Mouse (Mus musculus): Measurements from ENCODE around the gene Tet3. TPM values are rescaled to one million over a fixed set of nuclear protein-coding genes. Genes with fewer than 3 reads are reported as not detected.

The Tet3 gene
- polyA plus RNA-seq, 1 experiment: 21.1 TPM

- WGBS: 78% methylated on average over 3 of the region's 3 CpGs
- Histone ChIP-seq H3K27me3 (ENCODE audit: control insufficient read depth, insufficient read depth, low read length) (no peaks in the 10 kb centered on the region), H3K4me1 (ENCODE audit: control insufficient read depth, insufficient read depth, insufficient read length) (peaks cover 38% of the 10 kb centered on the region), H3K27ac (ENCODE audit: insufficient read depth, low read length) (no peak overlapping the region), H3K4me3 (ENCODE audit: extremely low read depth, insufficient read depth, insufficient read length) (peak overlapping the region; percentile 66; the same call in 1 of the 2 replicates), H3K36me3 (ENCODE audit: control insufficient read depth, insufficient read depth, low read length) (peaks cover under 1% of the 10 kb centered on the region; the same call in 1 of the 2 replicates)
- no peak for DNase-seq (ENCODE audit: low read depth in 1 of 2, low spot score in 2 of 2)
- no peak for TF ChIP-seq CTCF (IDR thresholded peaks at IDR 0.05; ENCODE audit: extremely low read depth, insufficient read depth, insufficient read length, insufficient replicate concordance)
- no peak for TF ChIP-seq POLR2A (IDR thresholded peaks at IDR 0.05; ENCODE audit: low read depth, low read length)
These were observed 18.7 kb downstream of the Tet3 start for GRCm38 (mm10) chr6:83440197-83440509.

DNA sequence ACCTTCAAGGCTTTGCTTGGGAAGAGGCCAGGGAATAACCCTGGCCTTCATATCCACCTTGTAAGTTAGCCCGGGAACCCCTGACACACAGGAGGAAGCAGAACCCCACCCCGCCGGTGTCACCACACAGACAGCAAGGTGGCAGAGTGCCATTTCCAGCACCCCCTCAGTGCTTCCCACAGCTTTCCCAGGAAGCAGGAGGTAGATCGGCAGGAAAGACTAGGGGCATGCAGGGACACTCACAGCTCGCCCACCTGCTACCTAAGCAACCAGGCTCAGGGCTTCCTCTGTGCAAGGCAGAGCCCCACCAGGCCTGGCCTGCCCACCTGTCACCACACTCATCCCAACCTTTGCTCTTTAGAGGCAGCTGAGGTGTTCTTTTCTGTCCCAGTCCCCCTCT lies 19.1 kb downstream of the Tet3 start:
- Histone ChIP-seq H3K4me1 (ENCODE audit: control insufficient read depth, insufficient read depth, insufficient read length) (peaks cover 35% of the 10 kb centered on the region), H3K36me3 (ENCODE audit: control insufficient read depth, insufficient read depth, low read length) (peaks cover 3% of the 10 kb centered on the region; the same call in 1 of the 2 replicates), H3K27ac (ENCODE audit: insufficient read depth, low read length) (no peak overlapping the region), H3K4me3 (ENCODE audit: extremely low read depth, insufficient read depth, insufficient read length) (peak overlapping the region; percentile 24; the same call in 1 of the 2 replicates), H3K27me3 (ENCODE audit: control insufficient read depth, insufficient read depth, low read length) (no peaks in the 10 kb centered on the region)
- DNase-seq (ENCODE audit: low read depth in 1 of 2, low spot score in 2 of 2): no peak
- 76% methylated on average over 5 of the region's 5 CpGs for WGBS
- TF ChIP-seq POLR2A (IDR thresholded peaks at IDR 0.05; ENCODE audit: low read depth, low read length): no peak
- no peak for TF ChIP-seq CTCF (IDR thresholded peaks at IDR 0.05; ENCODE audit: extremely low read depth, insufficient read depth, insufficient read length, insufficient replicate concordance)

- DNase-seq (ENCODE audit: low read depth in 1 of 2, low spot score in 2 of 2): no peak
- Histone ChIP-seq H3K27me3 (ENCODE audit: control insufficient read depth, insufficient read depth, low read length) (no peaks in the 10 kb centered on the region), H3K27ac (ENCODE audit: insufficient read depth, low read length) (no peak overlapping the region), H3K36me3 (ENCODE audit: control insufficient read depth, insufficient read depth, low read length) (peaks cover 3% of the 10 kb centered on the region; the same call in 1 of the 2 replicates), H3K4me3 (ENCODE audit: extremely low read depth, insufficient read depth, insufficient read length) (no peak overlapping the region), H3K4me1 (ENCODE audit: control insufficient read depth, insufficient read depth, insufficient read length) (peaks cover 33% of the 10 kb centered on the region)
- no peak for TF ChIP-seq CTCF (IDR thresholded peaks at IDR 0.05; ENCODE audit: extremely low read depth, insufficient read depth, insufficient read length, insufficient replicate concordance)
- no peak for TF ChIP-seq POLR2A (IDR thresholded peaks at IDR 0.05; ENCODE audit: low read depth, low read length)
- 95% methylated on average over 13 of the region's 13 CpGs for WGBS
These were observed 19.6 kb downstream of the Tet3 start for GRCm38 (mm10) chr6:83439119-83439767.

DNA sequence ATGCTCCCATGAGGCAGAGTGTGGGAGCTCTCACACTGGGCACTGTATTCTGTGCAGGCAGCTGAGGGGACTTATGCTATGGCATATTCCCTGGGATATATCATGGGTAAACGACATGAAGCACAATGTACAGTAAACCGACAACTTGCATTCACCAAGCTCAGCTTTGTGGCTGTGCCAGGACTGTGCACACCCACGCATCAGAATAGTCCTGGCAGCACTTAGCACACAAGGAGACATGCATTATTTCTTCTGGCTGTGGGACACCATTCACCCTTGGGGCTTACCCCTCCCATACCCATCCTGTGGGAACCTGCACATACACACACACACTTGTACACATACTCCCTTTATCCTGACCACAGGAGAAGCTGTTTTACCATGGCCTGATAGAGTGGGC lies 20.3 kb downstream of the Tet3 start:
- H3K36me3 ChIP-seq (ENCODE audit: control insufficient read depth, insufficient read depth, low read length): peaks cover 3% of the 10 kb centered on the region; the same call in 1 of the 2 replicates

DNA sequence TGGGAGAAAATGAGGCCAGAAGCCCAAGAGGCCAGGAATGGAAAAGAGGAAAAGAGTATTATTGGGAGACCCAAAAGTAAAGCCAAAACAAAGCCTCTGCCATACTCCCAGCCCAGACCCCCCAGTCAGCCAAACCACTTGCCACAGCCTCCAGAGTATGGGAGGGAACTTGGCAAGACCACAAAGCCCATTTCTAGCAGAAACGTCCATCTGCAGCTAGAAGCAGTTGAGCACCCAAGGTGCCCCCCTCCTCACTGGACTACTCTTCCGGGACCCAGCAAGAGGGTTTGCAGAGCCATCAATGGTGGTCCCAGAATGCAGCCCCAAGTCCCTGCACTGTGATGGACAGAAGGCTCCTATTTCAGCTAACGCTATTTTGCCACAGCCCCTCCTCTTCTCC lies 21.1 kb downstream of the Tet3 start:
- H3K4me1 ChIP-seq (ENCODE audit: control insufficient read depth, insufficient read depth, insufficient read length): peaks cover 30% of the 10 kb centered on the region
- no peaks in the 10 kb centered on the region for H3K27me3 ChIP-seq (ENCODE audit: control insufficient read depth, insufficient read depth, low read length)
- no peak overlapping the region for H3K4me3 ChIP-seq (ENCODE audit: extremely low read depth, insufficient read depth, insufficient read length)
- WGBS: 66% methylated on average over 3 of the region's 3 CpGs
- H3K36me3 ChIP-seq (ENCODE audit: control insufficient read depth, insufficient read depth, low read length): peaks cover 5% of the 10 kb centered on the region
- no peak for DNase-seq (ENCODE audit: low read depth in 1 of 2, low spot score in 2 of 2)
- H3K27ac ChIP-seq (ENCODE audit: insufficient read depth, low read length): peak overlapping the region; percentile 32
- TF ChIP-seq CTCF (IDR thresholded peaks at IDR 0.05; ENCODE audit: extremely low read depth, insufficient read depth, insufficient read length, insufficient replicate concordance) (no peak), POLR2A (IDR thresholded peaks at IDR 0.05; ENCODE audit: low read depth, low read length) (no peak)

More for the DNA sequence above, 20.3 kb downstream of the Tet3 start:
- peaks cover 32% of the 10 kb centered on the region for H3K4me1 ChIP-seq (ENCODE audit: control insufficient read depth, insufficient read depth, insufficient read length)
- no peak for DNase-seq (ENCODE audit: low read depth in 1 of 2, low spot score in 2 of 2)
- no peak overlapping the region for H3K27ac ChIP-seq (ENCODE audit: insufficient read depth, low read length)
- no peak overlapping the region for H3K4me3 ChIP-seq (ENCODE audit: extremely low read depth, insufficient read depth, insufficient read length)
- H3K27me3 ChIP-seq (ENCODE audit: control insufficient read depth, insufficient read depth, low read length): no peaks in the 10 kb centered on the region
- TF ChIP-seq CTCF (IDR thresholded peaks at IDR 0.05; ENCODE audit: extremely low read depth, insufficient read depth, insufficient read length, insufficient replicate concordance): no peak
- no peak for TF ChIP-seq POLR2A (IDR thresholded peaks at IDR 0.05; ENCODE audit: low read depth, low read length)
- 78% methylated on average over 3 of the region's 3 CpGs for WGBS

GRCm38 (mm10) chr6:83437225-83437624 lies 21.7 kb downstream of the Tet3 start:
- peaks cover 5% of the 10 kb centered on the region for H3K36me3 ChIP-seq (ENCODE audit: control insufficient read depth, insufficient read depth, low read length)
- no peak overlapping the region for H3K4me3 ChIP-seq (ENCODE audit: extremely low read depth, insufficient read depth, insufficient read length)
- peaks cover 24% of the 10 kb centered on the region for H3K4me1 ChIP-seq (ENCODE audit: control insufficient read depth, insufficient read depth, insufficient read length)
- TF ChIP-seq POLR2A (IDR thresholded peaks at IDR 0.05; ENCODE audit: low read depth, low read length): no peak
- no peak for TF ChIP-seq CTCF (IDR thresholded peaks at IDR 0.05; ENCODE audit: extremely low read depth, insufficient read depth, insufficient read length, insufficient replicate concordance)
- peak overlapping the region; percentile 56 for H3K27ac ChIP-seq (ENCODE audit: insufficient read depth, low read length)
- 57% methylated on average over 3 of the region's 3 CpGs for WGBS
- no peaks in the 10 kb centered on the region for H3K27me3 ChIP-seq (ENCODE audit: control insufficient read depth, insufficient read depth, low read length)
- no peak for DNase-seq (ENCODE audit: low read depth in 1 of 2, low spot score in 2 of 2)

DNA sequence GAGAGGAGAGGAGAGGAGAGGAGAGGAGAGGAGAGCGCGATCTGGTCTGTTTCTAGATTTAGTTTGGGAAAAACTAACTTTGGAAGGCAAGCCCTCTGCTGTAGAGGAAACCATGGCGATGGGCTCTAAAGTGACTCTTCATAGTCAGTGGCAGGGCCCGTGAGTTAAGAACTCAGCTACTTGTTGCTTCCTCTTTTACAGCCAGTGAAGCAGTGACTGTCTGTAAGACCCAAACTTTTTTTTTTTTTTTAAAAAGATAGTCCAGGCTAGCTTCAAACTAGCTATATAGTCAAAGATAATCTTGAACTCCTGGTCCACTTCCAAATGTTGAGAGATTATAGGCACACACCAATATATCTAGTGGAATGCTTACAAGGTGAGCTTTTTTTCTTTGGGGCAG lies 22.3 kb downstream of the Tet3 start:
- DNase-seq (ENCODE audit: low read depth in 1 of 2, low spot score in 2 of 2): no peak
- no peaks in the 10 kb centered on the region for H3K27me3 ChIP-seq (ENCODE audit: control insufficient read depth, insufficient read depth, low read length)
- H3K36me3 ChIP-seq (ENCODE audit: control insufficient read depth, insufficient read depth, low read length): peaks cover 6% of the 10 kb centered on the region
- WGBS: 38% methylated on average over 4 of the region's 4 CpGs
- TF ChIP-seq CTCF (IDR thresholded peaks at IDR 0.05; ENCODE audit: extremely low read depth, insufficient read depth, insufficient read length, insufficient replicate concordance): no peak
- TF ChIP-seq POLR2A (IDR thresholded peaks at IDR 0.05; ENCODE audit: low read depth, low read length): no peak
- H3K4me1 ChIP-seq (ENCODE audit: control insufficient read depth, insufficient read depth, insufficient read length): peaks cover 24% of the 10 kb centered on the region
- no peak overlapping the region for H3K27ac ChIP-seq (ENCODE audit: insufficient read depth, low read length)
- H3K4me3 ChIP-seq (ENCODE audit: extremely low read depth, insufficient read depth, insufficient read length): no peak overlapping the region
